Mouse (Mus musculus) heart, embryonic 16.5 days (tissue): ENCODE measurements around the gene Sec1. TPM values are rescaled to one million over a fixed set of nuclear protein-coding genes. Genes with fewer than 3 reads are reported as not detected.
A peak's percentile ranks its signal among the peaks of the same experiment; 100 is the strongest.

Experiments used
- ATAC-seq: fragments of 200-750 bp; cut with Nextera tagmentation; replicated peaks from 2 replicates; pipeline ENCODE4 v1.8.0; 2017; ENCODE audit warnings: moderate number of reproducible peaks; ENCODE audit not compliant: insufficient read depth, low FRiP score; ENCODE audit errors: extremely low read depth
- H3K27ac ChIP-seq: fragments of 300-500 bp; sonication (generic); 2 replicates; pipeline ENCODE4 v1.5.1; 2014; ENCODE audit warnings: mild to moderate bottlenecking, low read length, control low read depth, moderate library complexity
- H3K27me3 ChIP-seq: fragments of 300-500 bp; sonication (generic); 2 replicates; pipeline ENCODE4 v1.6.1; 2014; ENCODE audit warnings: low read length, mixed read lengths; ENCODE audit not compliant: control insufficient read depth, insufficient read depth
- H3K36me3 ChIP-seq: fragments of 300-500 bp; sonication (generic); 2 replicates; pipeline ENCODE4 v1.6.1; 2014; ENCODE audit not compliant: control insufficient read depth, insufficient read depth
- H3K4me1 ChIP-seq: fragments of 300-500 bp; sonication (generic); 2 replicates; pipeline ENCODE4 v1.6.1; 2014; ENCODE audit warnings: low read length, mixed read lengths; ENCODE audit not compliant: control insufficient read depth, insufficient read depth
- H3K4me2 ChIP-seq: fragments of 300-500 bp; sonication (generic); 2 replicates; pipeline ENCODE4 v1.6.1; 2014; ENCODE audit warnings: low read depth, mild to moderate bottlenecking, control low read depth, low read length
- H3K4me3 ChIP-seq: fragments of 300-500 bp; sonication (generic); 2 replicates; pipeline ENCODE4 v1.5.1; 2014; ENCODE audit warnings: mild to moderate bottlenecking, control low read depth, low read length
- H3K9ac ChIP-seq: fragments of 300-500 bp; sonication (generic); 2 replicates; pipeline ENCODE4 v1.6.1; 2014; ENCODE audit warnings: low read length, control low read depth
- H3K9me3 ChIP-seq: fragments of 300-500 bp; sonication (generic); replicated peaks from 2 replicates; pipeline ENCODE4 v1.6.1; 2016; ENCODE audit warnings: low read length; ENCODE audit not compliant: control insufficient read depth
- WGBS: fragments of 180-500 bp; shearing (Covaris S2); extraction: QIAGEN DNeasy Blood & Tissue Kit; methylation state at CpG from one replicate; pipeline ENCODE4 v1.1.7; 2014; 5-methylcytosine and 5-hydroxymethylcytosine counted together
- polyA plus RNA-seq: library from polyadenylated mRNA; unstranded; fragments of >200 nt; fragmentation: Nextera tagmentation; extraction: Ambion mirVana; gene quantifications from 2 replicates; pipeline ENCODE4 v1.2.1, GENCODE M21; 2015

Gene Sec1
- polyA plus RNA-seq, 1 experiment from 2014 or later = 0.33 TPM

DNA sequence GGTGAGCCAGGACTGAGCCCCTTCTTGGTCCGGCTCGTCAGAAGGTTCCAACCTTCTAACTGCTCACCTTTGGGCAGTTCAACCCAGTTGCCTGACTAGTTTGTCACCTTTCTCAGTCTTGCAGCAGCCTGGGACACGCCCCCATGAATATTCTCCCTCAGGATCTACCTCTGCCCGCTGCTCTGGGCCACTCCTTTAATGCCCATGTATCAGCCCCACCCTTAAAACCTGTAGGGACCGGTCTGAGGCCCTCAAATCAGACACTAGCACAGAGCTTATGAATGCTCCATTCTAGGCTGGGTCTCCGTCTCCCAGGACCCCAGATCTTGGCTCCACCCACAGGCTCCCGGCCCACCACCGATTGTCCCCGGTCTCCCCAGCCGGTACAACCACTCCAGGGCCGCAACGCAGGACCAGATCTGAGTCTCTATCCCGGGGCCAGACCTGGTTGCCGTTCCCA lies 20.5 kb upstream of the Sec1 start:
- Histone ChIP-seq H3K9me3 (no peaks in the 10 kb centered on the region), H3K36me3 (peaks cover 30% of the 10 kb centered on the region), H3K4me2 (peak overlapping the region; percentile 96), H3K4me1 (peaks cover 38% of the 10 kb centered on the region), H3K27ac (peak overlapping the region; percentile 42), H3K27me3 (no peaks in the 10 kb centered on the region), H3K9ac (peak overlapping the region; percentile 84), H3K4me3 (peak overlapping the region; percentile 79)
- no peak for ATAC-seq
- WGBS = 9% methylated on average over 14 of the region's 14 CpGs

DNA sequence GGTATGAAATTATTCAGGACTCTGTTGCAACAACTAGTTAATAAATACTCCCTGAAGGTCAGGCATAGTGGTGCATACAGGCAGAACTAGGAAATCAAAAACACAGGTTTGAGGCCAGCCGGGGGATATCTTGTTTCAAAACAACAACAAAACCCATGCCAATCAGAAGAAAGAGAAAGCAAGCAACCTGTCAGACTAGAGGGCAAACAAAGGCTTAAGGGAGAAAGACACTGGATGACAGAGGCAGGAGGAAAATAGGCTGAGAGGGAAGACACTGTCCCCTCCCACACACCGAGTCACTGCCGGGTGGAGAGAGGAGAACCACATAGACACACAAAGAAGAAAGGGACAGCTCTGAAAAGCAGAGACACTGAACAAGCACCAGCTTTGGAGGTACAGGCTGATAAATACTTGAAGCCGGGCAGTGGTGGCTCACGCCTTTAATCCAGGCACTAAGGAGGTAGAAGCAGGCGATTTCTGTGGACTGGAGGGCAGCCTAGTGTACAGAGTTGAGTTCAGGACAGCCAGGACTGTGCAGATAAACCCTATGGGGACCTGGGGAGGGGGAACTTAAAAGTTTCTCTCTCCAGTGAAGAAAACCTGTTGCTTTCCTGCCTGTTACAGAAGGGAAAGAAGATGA lies 19.8 kb upstream of the Sec1 start:
- Histone ChIP-seq H3K4me3 (peak overlapping the region; percentile 79), H3K4me2 (peak overlapping the region; percentile 96), H3K27me3 (no peaks in the 10 kb centered on the region), H3K9ac (peak overlapping the region; percentile 84), H3K27ac (no peak overlapping the region), H3K9me3 (no peaks in the 10 kb centered on the region), H3K4me1 (peaks cover 31% of the 10 kb centered on the region), H3K36me3 (peaks cover 24% of the 10 kb centered on the region)
- WGBS = 80% methylated on average over 6 of the region's 6 CpGs
- no peak for ATAC-seq

DNA sequence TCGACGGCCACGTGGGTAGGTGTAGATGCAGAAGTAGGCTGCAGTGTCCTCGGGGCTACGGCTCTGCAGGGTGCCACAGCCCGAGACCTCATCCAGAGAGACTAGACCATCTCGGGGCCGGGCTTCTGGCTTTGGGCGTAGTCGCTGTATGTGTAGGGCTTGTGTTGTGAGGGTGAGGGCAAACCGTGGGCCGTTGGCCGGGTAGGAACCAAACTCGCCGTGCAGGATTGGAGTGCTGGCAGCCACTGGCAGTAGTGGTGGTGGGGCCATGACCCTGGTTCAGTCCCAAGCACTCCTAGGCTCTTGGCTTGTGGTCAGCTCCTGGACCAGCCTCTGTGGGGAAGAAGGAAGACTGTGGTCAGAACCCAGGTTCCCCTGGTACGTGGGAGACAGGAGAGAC lies 19.2 kb upstream of the Sec1 start:
- no peak overlapping the region for H3K4me3 ChIP-seq
- ATAC-seq = no peak
- no peak overlapping the region for H3K4me2 ChIP-seq
- H3K27me3 ChIP-seq = no peaks in the 10 kb centered on the region
- H3K4me1 ChIP-seq = peaks cover 30% of the 10 kb centered on the region
- no peak overlapping the region for H3K9ac ChIP-seq
- 91% methylated on average over 16 of the region's 16 CpGs for WGBS
- H3K36me3 ChIP-seq = peaks cover 24% of the 10 kb centered on the region
- H3K9me3 ChIP-seq = no peaks in the 10 kb centered on the region
- H3K27ac ChIP-seq = no peak overlapping the region

DNA sequence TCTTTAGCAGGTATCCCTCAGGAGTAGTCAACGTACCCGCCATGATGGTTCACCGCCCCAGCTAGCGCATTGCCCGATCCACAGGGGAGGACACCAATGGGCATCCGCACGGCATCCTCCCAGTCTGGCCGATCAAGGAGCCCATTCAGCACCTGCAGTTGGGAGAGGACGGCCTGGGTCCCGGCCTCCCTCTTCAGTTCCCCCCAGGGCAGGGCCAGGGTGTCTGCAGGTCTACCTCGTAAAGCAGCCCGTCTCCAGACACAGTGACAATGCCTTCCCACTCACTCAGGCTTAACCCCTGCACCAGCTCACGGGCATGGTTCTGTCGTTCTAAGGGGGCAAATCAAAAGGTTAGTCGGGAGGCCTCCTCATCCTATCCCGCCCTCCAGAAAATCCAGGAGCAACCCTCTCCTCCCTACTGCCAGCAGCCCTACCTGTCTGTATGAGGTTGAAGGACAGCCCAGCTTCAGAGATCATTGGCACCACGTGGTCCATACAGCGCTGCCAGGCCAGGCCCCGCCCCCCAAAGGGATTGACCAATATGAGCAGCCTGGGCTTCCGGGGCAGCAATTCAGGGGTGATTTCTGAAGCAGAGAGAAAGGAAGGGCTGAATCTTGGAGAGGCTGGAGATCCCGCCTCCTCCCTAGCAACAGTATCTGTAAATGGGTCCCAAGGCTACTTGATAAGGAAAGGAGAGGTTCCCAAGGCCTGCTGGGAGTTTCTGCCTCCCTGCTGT lies 18.0 kb upstream of the Sec1 start:
- Histone ChIP-seq H3K4me3 (no peak overlapping the region), H3K27me3 (no peaks in the 10 kb centered on the region), H3K36me3 (peaks cover 24% of the 10 kb centered on the region), H3K9me3 (no peaks in the 10 kb centered on the region), H3K4me2 (no peak overlapping the region), H3K27ac (no peak overlapping the region), H3K4me1 (peaks cover 42% of the 10 kb centered on the region), H3K9ac (no peak overlapping the region)
- no peak for ATAC-seq
- WGBS = 89% methylated on average over 21 of the region's 21 CpGs

DNA sequence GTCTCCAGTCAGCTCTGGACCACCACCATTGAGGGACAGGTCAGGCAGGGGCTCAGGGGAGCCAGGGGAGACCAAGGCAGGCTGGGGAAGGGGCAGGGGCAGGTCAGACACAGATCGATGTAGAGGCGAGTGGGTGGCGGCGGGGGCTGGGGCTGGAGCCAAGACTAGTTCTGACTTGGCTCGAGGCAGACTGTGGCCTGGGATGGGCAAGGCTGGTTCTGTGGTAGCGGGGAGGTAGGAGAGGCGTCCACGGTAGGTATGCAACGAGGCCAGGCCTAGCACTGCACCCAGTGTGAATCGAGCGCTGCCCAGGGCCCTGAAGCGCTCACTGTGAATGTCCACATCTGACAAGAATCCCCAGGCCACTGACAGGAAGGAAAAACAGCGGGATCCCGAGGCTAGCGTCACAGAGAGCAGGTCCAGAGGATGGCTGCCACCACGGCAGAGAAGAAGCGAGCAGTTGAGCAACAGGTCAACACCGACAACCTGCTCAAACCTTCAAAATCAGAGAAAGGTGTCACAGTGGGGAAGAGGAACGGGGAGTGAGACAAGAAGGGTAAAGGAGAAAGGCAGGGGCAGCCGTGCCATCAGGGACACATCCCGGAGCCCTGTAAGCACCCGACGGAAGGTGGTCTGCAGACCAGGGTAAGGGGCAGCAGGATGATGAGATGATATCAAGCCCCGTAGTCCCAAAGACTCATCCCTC lies 17.3 kb upstream of the Sec1 start:
- no peaks in the 10 kb centered on the region for H3K27me3 ChIP-seq
- peaks cover 39% of the 10 kb centered on the region for H3K4me1 ChIP-seq
- no peak overlapping the region for H3K9ac ChIP-seq
- no peak for ATAC-seq
- 88% methylated on average over 24 of the region's 24 CpGs for WGBS
- H3K4me3 ChIP-seq = no peak overlapping the region
- no peak overlapping the region for H3K4me2 ChIP-seq
- no peak overlapping the region for H3K27ac ChIP-seq
- H3K9me3 ChIP-seq = no peaks in the 10 kb centered on the region
- peaks cover 24% of the 10 kb centered on the region for H3K36me3 ChIP-seq

DNA sequence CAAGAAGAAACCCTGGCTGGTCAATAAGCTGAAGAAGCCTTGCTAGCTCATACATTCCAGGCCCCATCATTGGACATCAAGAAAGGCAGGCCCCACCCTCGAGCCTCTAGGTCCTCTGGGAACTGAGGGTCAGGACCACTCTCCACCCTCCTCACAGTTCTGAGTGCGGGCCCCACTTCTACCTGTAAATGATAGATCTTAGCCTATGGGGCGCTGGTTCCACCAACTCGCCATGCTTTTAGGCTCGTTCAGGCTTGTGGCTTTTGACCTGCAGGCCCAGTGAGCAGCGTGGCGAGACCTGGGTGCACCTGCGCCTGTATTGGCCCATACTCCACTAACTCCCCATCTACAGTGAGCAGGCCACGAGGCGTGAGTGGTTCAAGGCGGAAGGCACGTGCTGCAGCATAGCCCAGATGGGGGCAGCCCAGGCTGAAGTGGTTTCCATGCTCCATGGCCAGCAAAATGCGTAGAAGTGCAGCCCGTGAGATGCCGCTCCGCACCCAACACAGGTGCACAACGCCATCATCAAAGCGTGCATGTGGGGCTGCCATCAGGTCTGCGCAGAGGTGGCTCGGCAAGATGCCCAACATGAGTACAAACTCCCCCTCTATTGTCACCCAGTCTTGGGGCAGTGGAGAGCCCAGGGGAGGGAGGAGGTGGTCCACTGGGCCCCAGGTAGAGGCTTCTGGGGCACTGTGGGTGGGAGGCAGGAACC lies 16.4 kb upstream of the Sec1 start:
- Histone ChIP-seq H3K36me3 (peaks cover 24% of the 10 kb centered on the region), H3K4me1 (peaks cover 39% of the 10 kb centered on the region), H3K9me3 (no peaks in the 10 kb centered on the region), H3K27me3 (no peaks in the 10 kb centered on the region), H3K9ac (no peak overlapping the region), H3K27ac (no peak overlapping the region), H3K4me2 (no peak overlapping the region), H3K4me3 (no peak overlapping the region)
- no peak for ATAC-seq
- 91% methylated on average over 20 of the region's 20 CpGs for WGBS

DNA sequence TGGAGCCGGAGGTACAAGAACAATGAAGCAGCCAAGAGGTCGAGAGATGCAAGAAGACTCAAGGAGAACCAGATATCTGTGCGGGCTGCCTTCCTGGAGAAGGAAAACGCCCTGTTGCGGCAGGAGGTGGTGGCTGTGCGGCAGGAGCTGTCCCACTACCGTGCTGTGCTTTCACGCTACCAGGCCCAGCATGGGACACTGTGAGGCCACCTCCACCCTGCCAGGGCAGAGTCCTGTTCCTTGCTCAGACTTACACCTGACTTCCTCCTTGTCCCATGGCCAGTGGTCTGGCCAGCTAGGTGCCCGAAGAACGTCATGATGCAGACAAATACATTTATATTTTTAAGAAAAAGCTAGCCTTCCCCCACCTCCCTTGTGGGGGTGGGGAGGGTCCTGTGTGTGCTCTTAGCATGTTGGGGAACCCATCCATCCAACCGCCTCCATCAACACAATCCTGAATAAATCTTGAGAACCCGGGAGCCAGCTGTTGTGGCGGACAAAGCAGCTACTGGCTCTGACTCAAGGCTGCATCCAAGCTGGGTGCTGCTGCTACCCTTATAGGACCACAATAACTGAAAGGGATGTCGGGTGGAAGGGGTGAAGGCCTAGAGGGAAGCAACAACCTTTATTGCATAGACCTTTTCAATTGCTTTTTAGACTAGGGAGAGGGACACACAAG lies 15.6 kb upstream of the Sec1 start:
- Histone ChIP-seq H3K4me1 (peaks cover 38% of the 10 kb centered on the region), H3K4me2 (no peak overlapping the region), H3K27ac (no peak overlapping the region), H3K9me3 (no peaks in the 10 kb centered on the region), H3K4me3 (no peak overlapping the region), H3K36me3 (peaks cover 24% of the 10 kb centered on the region), H3K9ac (no peak overlapping the region), H3K27me3 (no peaks in the 10 kb centered on the region)
- ATAC-seq = no peak
- 68% methylated on average over 14 of the region's 14 CpGs for WGBS

DNA sequence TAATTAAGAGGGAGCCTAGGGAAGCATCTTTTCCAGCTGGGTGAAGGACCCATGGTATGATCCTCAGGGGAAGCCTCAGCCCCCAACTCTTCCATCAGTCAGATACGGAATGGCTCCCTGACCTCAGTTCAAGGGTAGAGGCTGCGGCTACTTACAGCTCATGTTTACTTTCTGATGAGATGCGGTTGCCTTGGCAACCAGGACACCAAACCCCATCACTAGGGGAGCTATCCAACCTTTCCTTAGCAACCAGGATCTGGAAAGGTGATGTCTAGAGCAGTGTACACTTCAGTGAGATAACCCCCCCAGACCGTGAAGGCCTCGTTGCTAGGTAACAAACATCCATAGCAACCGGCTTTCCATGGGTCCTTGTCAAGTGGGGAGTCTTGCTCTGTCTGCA lies 14.8 kb upstream of the Sec1 start:
- peaks cover 33% of the 10 kb centered on the region for H3K4me1 ChIP-seq
- no peak overlapping the region for H3K9ac ChIP-seq
- no peak for ATAC-seq
- no peaks in the 10 kb centered on the region for H3K27me3 ChIP-seq
- 44% methylated on average over 6 of the region's 6 CpGs for WGBS
- H3K9me3 ChIP-seq = no peaks in the 10 kb centered on the region
- H3K36me3 ChIP-seq = peaks cover 24% of the 10 kb centered on the region
- H3K4me2 ChIP-seq = no peak overlapping the region
- no peak overlapping the region for H3K4me3 ChIP-seq
- no peak overlapping the region for H3K27ac ChIP-seq
